Mouse (Mus musculus): ENCODE data around the gene Adcy5. TPM values are rescaled to one million over a fixed set of nuclear protein-coding genes. Genes with fewer than 3 reads are reported as not detected.

Gene Adcy5
- polyA plus RNA-seq, 2 experiments, result 0.10 to 0.32 TPM

GRCm38 (mm10) chr16:35318397-35318796 is 163.7 kb downstream of the Adcy5 start:
- no peaks in the 10 kb centered on the region for H3K4me1 ChIP-seq (replicated peaks; ENCODE audit: control insufficient read depth in 2 of 2, insufficient read depth in 2 of 2, low read length in 1 of 2)
- no peak overlapping the region for H3K27ac ChIP-seq
- WGBS (ENCODE audit: insufficient replicate concordance), result 29% methylated on average over 6 of the region's 6 CpGs
- no peaks in the 10 kb centered on the region for H3K9me3 ChIP-seq (ENCODE audit: control insufficient read depth, low read length)
- H3K4me3 ChIP-seq (ENCODE audit: insufficient read depth in 1 of 2, low read depth in 2 of 2, low read length in 2 of 2), result no peak overlapping the region
- H3K36me3 ChIP-seq (replicated peaks; ENCODE audit: control insufficient read depth, insufficient read depth, low read depth), result no peaks in the 10 kb centered on the region
- TF ChIP-seq CTCF (IDR thresholded peaks at IDR 0.05; ENCODE audit: low read depth), result no peak
- TF ChIP-seq EP300 (IDR thresholded peaks at IDR 0.05; ENCODE audit: low read depth), result no peak
- H3K27me3 ChIP-seq (ENCODE audit: control insufficient read depth, insufficient read depth, low read length), result no peaks in the 10 kb centered on the region
- DNase-seq (ENCODE audit: low read depth in 3 of 3, low spot score in 3 of 3) (no peak), ATAC-seq (ENCODE audit: insufficient read depth) (no peak)
- no peak overlapping the region for H3K9ac ChIP-seq (replicated peaks)
- H3K4me2 ChIP-seq (ENCODE audit: low read depth), result no peak overlapping the region

- WGBS (ENCODE audit: insufficient replicate concordance), result 42% methylated on average over 4 of the region's 4 CpGs
Measured at GRCm38 (mm10) chr16:35319335-35319734, 164.7 kb downstream of the Adcy5 start.

GRCm38 (mm10) chr16:35319773-35320172 is 165.1 kb downstream of the Adcy5 start:
- ATAC-seq (ENCODE audit: insufficient read depth) (no peak), DNase-seq (ENCODE audit: low read depth in 3 of 3, low spot score in 3 of 3) (no peak)
- H3K4me2 ChIP-seq (ENCODE audit: low read depth), result no peak overlapping the region
- no peaks in the 10 kb centered on the region for H3K9me3 ChIP-seq (ENCODE audit: control insufficient read depth, low read length)
- 69% methylated on average over 2 of the region's 2 CpGs for WGBS (ENCODE audit: insufficient replicate concordance)
- no peak overlapping the region for H3K9ac ChIP-seq (replicated peaks)
- no peaks in the 10 kb centered on the region for H3K36me3 ChIP-seq (replicated peaks; ENCODE audit: control insufficient read depth, insufficient read depth, low read depth)
- H3K4me3 ChIP-seq (ENCODE audit: insufficient read depth in 1 of 2, low read depth in 2 of 2, low read length in 2 of 2), result no peak overlapping the region
- no peak overlapping the region for H3K27ac ChIP-seq
- H3K4me1 ChIP-seq (replicated peaks; ENCODE audit: control insufficient read depth in 2 of 2, insufficient read depth in 2 of 2, low read length in 1 of 2), result no peaks in the 10 kb centered on the region
- no peak for TF ChIP-seq EP300 (IDR thresholded peaks at IDR 0.05; ENCODE audit: low read depth)
- TF ChIP-seq CTCF (IDR thresholded peaks at IDR 0.05; ENCODE audit: low read depth), result no peak
- no peaks in the 10 kb centered on the region for H3K27me3 ChIP-seq (ENCODE audit: control insufficient read depth, insufficient read depth, low read length)

More at GRCm38 (mm10) chr16:35319335-35319734, 164.7 kb downstream of the Adcy5 start:
- no peaks in the 10 kb centered on the region for H3K27me3 ChIP-seq (ENCODE audit: control insufficient read depth, insufficient read depth, low read length)
- no peak overlapping the region for H3K4me3 ChIP-seq (ENCODE audit: insufficient read depth in 1 of 2, low read depth in 2 of 2, low read length in 2 of 2)
- no peak overlapping the region for H3K4me2 ChIP-seq (ENCODE audit: low read depth)
- no peaks in the 10 kb centered on the region for H3K36me3 ChIP-seq (replicated peaks; ENCODE audit: control insufficient read depth, insufficient read depth, low read depth)
- TF ChIP-seq CTCF (IDR thresholded peaks at IDR 0.05; ENCODE audit: low read depth) (peak; percentile 39), EP300 (IDR thresholded peaks at IDR 0.05; ENCODE audit: low read depth) (no peak)
- ATAC-seq (ENCODE audit: insufficient read depth), result no peak
- no peak overlapping the region for H3K9ac ChIP-seq (replicated peaks)
- no peaks in the 10 kb centered on the region for H3K9me3 ChIP-seq (ENCODE audit: control insufficient read depth, low read length)
- no peak for DNase-seq (ENCODE audit: low read depth in 3 of 3, low spot score in 3 of 3)
- no peak overlapping the region for H3K27ac ChIP-seq
- no peaks in the 10 kb centered on the region for H3K4me1 ChIP-seq (replicated peaks; ENCODE audit: control insufficient read depth in 2 of 2, insufficient read depth in 2 of 2, low read length in 1 of 2)

- Histone ChIP-seq H3K4me2 (ENCODE audit: low read depth) (no peak overlapping the region), H3K9ac (replicated peaks) (no peak overlapping the region), H3K27me3 (ENCODE audit: control insufficient read depth, insufficient read depth, low read length) (no peaks in the 10 kb centered on the region), H3K27ac (no peak overlapping the region), H3K36me3 (replicated peaks; ENCODE audit: control insufficient read depth, insufficient read depth, low read depth) (no peaks in the 10 kb centered on the region), H3K4me3 (ENCODE audit: insufficient read depth in 1 of 2, low read depth in 2 of 2, low read length in 2 of 2) (no peak overlapping the region), H3K4me1 (replicated peaks; ENCODE audit: control insufficient read depth in 2 of 2, insufficient read depth in 2 of 2, low read length in 1 of 2) (no peaks in the 10 kb centered on the region), H3K9me3 (ENCODE audit: control insufficient read depth, low read length) (no peaks in the 10 kb centered on the region)
- 74% methylated on average over 1 of the region's 1 CpGs for WGBS (ENCODE audit: insufficient replicate concordance)
- no peak for ATAC-seq (ENCODE audit: insufficient read depth)
- no peak for TF ChIP-seq CTCF (IDR thresholded peaks at IDR 0.05; ENCODE audit: low read depth)
- TF ChIP-seq EP300 (IDR thresholded peaks at IDR 0.05; ENCODE audit: low read depth), result no peak
- no peak for DNase-seq (ENCODE audit: low read depth in 3 of 3, low spot score in 3 of 3)
Measured at GRCm38 (mm10) chr16:35330451-35330850, 175.8 kb downstream of the Adcy5 start.

Other genes starting within 250 kb of the Adcy5 start
- 16.2 and 33.4 TPM in 2 replicates for gene Hacd2, start 132.4 kb upstream of the Adcy5 start, polyA plus RNA-seq (2012; rRNA removed)
- gene Hacd2, start 132.4 kb upstream of the Adcy5 start, polyA plus RNA-seq (2014; fragmentation: Nextera tagmentation; extraction: Ambion mirVana), result 55.5 and 58.0 TPM in 2 replicates
- gene Sec22a, start 209.0 kb downstream of the Adcy5 start, polyA plus RNA-seq (2012; rRNA removed), result 1.5 and 2.7 TPM in 2 replicates
- 8.5 and 11.9 TPM in 2 replicates for gene Sec22a, start 209.0 kb downstream of the Adcy5 start, polyA plus RNA-seq (2014; fragmentation: Nextera tagmentation; extraction: Ambion mirVana)